Mouse (Mus musculus): Measurements from ENCODE around the gene Bcl2l1. TPM values are rescaled to one million over a fixed set of nuclear protein-coding genes. Genes with fewer than 3 reads are reported as not detected.

The Bcl2l1 gene
- total RNA-seq, 2 experiments from 2014 or later = 118 to 123 TPM

Small RNAs within 50 kb of the gene (microRNA-seq; reads per million reads assigned to microRNA genes)
- gene Gm23802 = not detected
- not detected for gene Mir5622

Other genes starting within 250 kb of the Bcl2l1 start
- gene Defb45, start 232.3 kb downstream of the Bcl2l1 start, total RNA-seq (2021) = not detected
- gene Defb36, start 227.4 kb downstream of the Bcl2l1 start, total RNA-seq (2021) = not detected
- gene Defb25, start 208.7 kb downstream of the Bcl2l1 start, total RNA-seq (2021) = not detected
- gene Rem1, start 204.8 kb downstream of the Bcl2l1 start, total RNA-seq (2021) = 1 to 10 TPM; 1.5 TPM
- 100 to 1,000 TPM in 1 of 2 experiments, 10 to 100 TPM in 1; 99.7 to 115 TPM for gene H13, start 162.3 kb downstream of the Bcl2l1 start, total RNA-seq (2021)
- 10 to 100 TPM; 22.9 to 28.1 TPM for gene Mcts2, start 144.7 kb downstream of the Bcl2l1 start, total RNA-seq (2021)
- gene Id1, start 95.5 kb downstream of the Bcl2l1 start, total RNA-seq (2021) = 10 to 100 TPM; 20.6 to 24.5 TPM
- gene Cox4i2, start 77.6 kb downstream of the Bcl2l1 start, total RNA-seq (2021) = 1 to 10 TPM; 1.7 to 1.8 TPM
- 1 to 10 TPM; 4.3 to 5.0 TPM for gene Tpx2, start 16.2 kb upstream of the Bcl2l1 start, total RNA-seq (2021)
- not detected for gene Mylk2, start 79.6 kb upstream of the Bcl2l1 start, total RNA-seq (2021)
- gene Foxs1, start 101.5 kb upstream of the Bcl2l1 start, total RNA-seq (2021) = 1 to 10 TPM; 1.0 to 1.7 TPM
- gene Dusp15, start 120.0 kb upstream of the Bcl2l1 start, total RNA-seq (2021) = 10 to 100 TPM; 20.1 to 23.6 TPM
- gene Ttll9, start 130.8 kb upstream of the Bcl2l1 start, total RNA-seq (2021) = 1 to 10 TPM; 3.9 to 4.6 TPM
- 10 to 100 TPM; 59.8 to 60.9 TPM for gene Pdrg1, start 183.7 kb upstream of the Bcl2l1 start, total RNA-seq (2021)
- 10 to 100 TPM; 11.8 to 12.4 TPM for gene Xkr7, start 200.1 kb upstream of the Bcl2l1 start, total RNA-seq (2021)
- 1 to 10 TPM; 6.8 to 7.1 TPM for gene Ccm2l, start 234.2 kb upstream of the Bcl2l1 start, total RNA-seq (2021)